15 mouse cellular contexts compared by ENCODE assay signal in the genomic region with DNA sequence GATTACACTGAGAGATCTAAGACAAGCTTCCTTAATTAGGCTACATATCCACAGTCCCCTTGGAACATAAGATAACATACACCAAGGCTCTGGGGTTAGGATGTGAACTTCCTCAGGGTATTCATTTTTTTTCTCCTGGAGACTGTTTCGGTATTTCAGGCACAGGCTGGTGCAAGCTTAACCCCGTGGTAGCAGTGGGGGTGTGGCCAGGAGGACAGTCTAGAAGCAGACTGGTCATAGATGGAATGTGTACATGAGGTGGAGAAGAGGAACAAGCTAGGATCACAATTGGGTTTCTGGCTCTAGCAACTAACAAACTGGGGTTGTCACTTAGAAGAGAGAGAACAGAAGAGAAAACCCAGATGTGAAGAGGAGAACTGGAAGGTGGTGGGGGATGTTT. TPM values are rescaled to one million over a fixed set of nuclear protein-coding genes. Genes with fewer than 3 reads are reported as not detected.
A peak's percentile ranks its signal among the peaks of the same experiment; 100 is the strongest.
DNase-seq lines count a peak whose midpoint lies in the region; ATAC-seq lines count a peak whose summit lies in the region.
"Had no signal": no experiment of that assay in that cellular context is flagged by ENCODE, and none has a peak within 500 bp of the region (broad histone marks: within the 10 kb centered on the region; RNA-seq: fewer than 3 reads in every experiment).

No protein-coding gene starts in this region.

- no peaks in the 10 kb centered on the region for H3K27me3 ChIP-seq in heart, embryonic 16.5 days (ENCODE audit: control insufficient read depth, insufficient read depth, low read length)
- H3K27me3 ChIP-seq in lung, embryonic 15.5 days: no peaks in the 10 kb centered on the region
- no peaks in the 10 kb centered on the region for H3K27me3 ChIP-seq in intestine, embryonic 16.5 days (replicated peaks; ENCODE audit: control insufficient read depth, insufficient read depth, low read length)
- H3K27me3 ChIP-seq: midbrain, embryonic 15.5 days had no signal

- peaks cover 4% of the 10 kb centered on the region for H3K4me1 ChIP-seq in heart, embryonic 16.5 days (ENCODE audit: control insufficient read depth, insufficient read depth, low read length)
- peaks cover 18% of the 10 kb centered on the region; the same call in 1 of the 2 replicates for H3K4me1 ChIP-seq in lung, embryonic 15.5 days
- H3K4me1 ChIP-seq in intestine, embryonic 16.5 days (ENCODE audit: control insufficient read depth, insufficient read depth, low read length): peaks cover 14% of the 10 kb centered on the region; the same call in 1 of the 2 replicates
- H3K4me1 ChIP-seq: midbrain, embryonic 15.5 days had no signal

- H3K4me2 ChIP-seq in heart, embryonic 16.5 days (ENCODE audit: low read depth, low read length): no peak overlapping the region
- no peak overlapping the region for H3K4me2 ChIP-seq in lung, embryonic 15.5 days
- H3K4me2 ChIP-seq in intestine, embryonic 16.5 days (ENCODE audit: low read depth, low read length): no peak overlapping the region
- H3K4me2 ChIP-seq: limb, embryonic 15.5 days; midbrain, embryonic 15.5 days had no signal

- H3K36me3 ChIP-seq in heart, embryonic 16.5 days (ENCODE audit: control insufficient read depth, insufficient read depth): no peaks in the 10 kb centered on the region
- H3K36me3 ChIP-seq in lung, embryonic 15.5 days: no peaks in the 10 kb centered on the region
- no peaks in the 10 kb centered on the region for H3K36me3 ChIP-seq in intestine, embryonic 16.5 days (ENCODE audit: control insufficient read depth, insufficient read depth, low read length)
- H3K36me3 ChIP-seq: limb, embryonic 15.5 days; midbrain, embryonic 15.5 days had no signal

- DNase-seq in heart, adult 9 months (ENCODE audit: low spot score in 2 of 2): no peak
- DNase-seq in lung, postnatal 14 days: no peak
- no peak for DNase-seq in layer of hippocampus, postnatal 36 days
- DNase-seq in thymus, postnatal 36 days: no peak
- DNase-seq: adrenal gland, postnatal 25 days; cerebellum, adult 9-11 months; forebrain, postnatal 0 days; gastrocnemius, postnatal 10 days; right cerebral cortex, postnatal 14 days; thymus, adult 2 months had no signal

- 22% methylated on average over 2 of the region's 2 CpGs for WGBS in heart, embryonic 16.5 days
- 15% methylated on average over 2 of the region's 2 CpGs for WGBS in lung, embryonic 15.5 days
- WGBS in intestine, embryonic 16.5 days: 37% methylated on average over 2 of the region's 2 CpGs

- peak overlapping the region; percentile 67 for H3K27ac ChIP-seq in heart, embryonic 16.5 days (ENCODE audit: low read length)
- H3K27ac ChIP-seq in lung, embryonic 15.5 days: no peak overlapping the region
- H3K27ac ChIP-seq in intestine, embryonic 16.5 days (ENCODE audit: low read length): peak overlapping the region; percentile 49
- H3K27ac ChIP-seq: limb, embryonic 15.5 days; midbrain, embryonic 15.5 days had no signal

- H3K9ac ChIP-seq in heart, embryonic 16.5 days (ENCODE audit: low read length): no peak overlapping the region
- H3K9ac ChIP-seq in lung, embryonic 15.5 days: no peak overlapping the region
- H3K9ac ChIP-seq in intestine, embryonic 16.5 days (ENCODE audit: low read depth, low read length): no peak overlapping the region
- H3K9ac ChIP-seq: forebrain, postnatal 0 days; limb, embryonic 15.5 days; midbrain, embryonic 15.5 days had no signal

- H3K4me3 ChIP-seq in heart, embryonic 16.5 days (ENCODE audit: low read length): no peak overlapping the region
- no peak overlapping the region for H3K4me3 ChIP-seq in lung, embryonic 15.5 days
- no peak overlapping the region for H3K4me3 ChIP-seq in intestine, embryonic 16.5 days (ENCODE audit: low read length)
- H3K4me3 ChIP-seq: limb, embryonic 15.5 days; midbrain, embryonic 15.5 days had no signal

- ATAC-seq in heart, embryonic 16.5 days (replicated peaks; ENCODE audit: extremely low read depth, insufficient read depth, low FRiP score): no peak
- ATAC-seq in lung, embryonic 15.5 days (ENCODE audit: borderline replicate concordance, extremely low read depth, low FRiP score, low TSS enrichment): peak; percentile 25; the same call in 1 of the 2 replicates
- ATAC-seq in intestine, embryonic 16.5 days: no peak
- ATAC-seq: forebrain, postnatal 0 days; midbrain, embryonic 15.5 days had no signal

- no peaks in the 10 kb centered on the region for H3K9me3 ChIP-seq in heart, embryonic 16.5 days (replicated peaks; ENCODE audit: control insufficient read depth, low read length)
- H3K9me3 ChIP-seq in lung, embryonic 15.5 days: no peaks in the 10 kb centered on the region
- no peaks in the 10 kb centered on the region for H3K9me3 ChIP-seq in intestine, embryonic 16.5 days (ENCODE audit: control insufficient read depth, low read length)
- H3K9me3 ChIP-seq: limb, embryonic 15.5 days; midbrain, embryonic 15.5 days had no signal

RNA-seq across cellular contexts. Expression of a gene that starts 47.4 kb away (rescaled TPM):
- 4.3 and 5.8 TPM in 2 replicates for polyA plus RNA-seq in heart, embryonic 16.5 days (2015; fragmentation: Nextera tagmentation; extraction: Ambion mirVana)
- polyA plus RNA-seq in lung, embryonic 15.5 days (2015; fragmentation: Nextera tagmentation; extraction: Ambion mirVana): 7.3 and 9.0 TPM in 2 replicates
- 5.5 and 7.0 TPM in 2 replicates for polyA plus RNA-seq in intestine, embryonic 16.5 days (2015; fragmentation: Nextera tagmentation; extraction: Ambion mirVana)
- 1 to 10 TPM; 7.2 TPM for total RNA-seq in layer of hippocampus, postnatal 36 days (2021)
